Comparison of ENCODE assay signal across 9 mouse cellular contexts in the genomic region with DNA sequence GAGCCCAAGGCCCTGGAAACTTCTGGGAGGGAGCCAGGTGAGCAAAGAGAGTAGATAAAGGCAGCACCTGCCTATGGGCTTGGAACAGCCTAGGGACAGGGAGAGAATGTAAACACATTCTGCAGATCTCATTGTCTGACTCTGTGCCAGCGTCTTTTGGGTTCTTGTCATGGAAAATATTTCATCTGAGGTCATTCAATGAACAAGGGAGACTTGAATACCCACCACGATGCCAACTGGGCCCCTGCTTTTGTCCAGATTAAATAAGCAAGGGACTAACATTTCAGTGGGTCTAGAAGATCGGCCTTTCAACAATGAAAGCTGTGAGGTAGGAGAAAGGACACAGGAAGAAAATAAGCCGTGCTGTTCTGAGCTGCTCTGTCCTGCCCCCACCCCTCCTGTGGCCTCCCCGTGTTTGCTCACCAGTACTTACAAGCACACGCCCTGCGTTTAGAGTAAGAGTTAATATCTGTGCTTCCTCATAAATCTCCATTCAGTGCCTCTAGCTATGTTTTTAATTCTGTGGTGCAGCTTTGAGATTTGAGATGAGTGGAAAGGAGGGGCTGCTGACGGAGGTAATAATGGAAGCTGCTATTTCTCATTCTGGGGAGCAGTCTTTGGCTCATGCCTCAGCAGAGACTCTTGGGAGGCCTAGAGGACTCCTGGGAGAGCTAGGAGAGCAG.
DNase-seq lines count a peak whose midpoint lies in the region; ATAC-seq and TF ChIP-seq lines count a peak whose summit lies in the region.
"Had no signal": no experiment of that assay in that cellular context is flagged by ENCODE, and none has a peak within 500 bp of the region (broad histone marks: within the 10 kb centered on the region; RNA-seq: fewer than 3 reads in every experiment).

No protein-coding gene starts in this region.

- no peak overlapping the region for H3K4me3 ChIP-seq in lung, postnatal 0 days (ENCODE audit: low read depth, low read length)

- H3K4me2 ChIP-seq in lung, postnatal 0 days (replicated peaks; ENCODE audit: low read depth, low read length): 0 out of 2 replicates have a peak overlapping the region, but pooled peaks have one; percentile 17

- peaks cover 4% of the 10 kb centered on the region; the same call in 1 of the 2 replicates for H3K4me1 ChIP-seq in lung, postnatal 0 days (ENCODE audit: insufficient read depth, low read depth, low read length)

- WGBS in lung, postnatal 0 days: 21% methylated on average over 8 of the region's 8 CpGs

- no peak overlapping the region for H3K9ac ChIP-seq in lung, postnatal 0 days (replicated peaks; ENCODE audit: low read depth)
- H3K9ac ChIP-seq: liver, embryonic 14.5 days had no signal

- H3K27ac ChIP-seq in lung, postnatal 0 days (ENCODE audit: low read length): peak overlapping the region; percentile 82
- H3K27ac ChIP-seq: liver, embryonic 14.5 days had no signal

- TF ChIP-seq CTCF in lung, postnatal 0 days (IDR thresholded peaks at IDR 0.05): no peak

- TF ChIP-seq EP300 in lung, postnatal 0 days (IDR thresholded peaks at IDR 0.05): peak; percentile 89

- no peaks in the 10 kb centered on the region for H3K9me3 ChIP-seq in lung, postnatal 0 days (ENCODE audit: low read length)

- no peak for ATAC-seq in cerebellum, adult (ENCODE audit: insufficient number of reproducible peaks, low FRiP score, low TSS enrichment)
- ATAC-seq in lung, postnatal 0 days: peak; percentile 91

- DNase-seq in cerebellum, postnatal 10 days: peak; percentile 43 to 53
- peak; percentile 74 for DNase-seq in 3134 (ENCODE audit: extremely low read depth, insufficient read length, low spot score)
- DNase-seq in forelimb bud, embryonic 11.5 days (ENCODE audit: low read depth, low spot score): peak; percentile 26
- DNase-seq in lung, postnatal 0 days (ENCODE audit: low spot score): peak; percentile 81
- DNase-seq in spleen, postnatal 10 days (ENCODE audit: low spot score in 2 of 2): no peak
- DNase-seq in thymus, postnatal 0 days (ENCODE audit: low spot score): no peak
- DNase-seq in embryo, embryonic 10 days (ENCODE audit: low spot score): no peak

- H3K36me3 ChIP-seq in lung, postnatal 0 days (ENCODE audit: insufficient read depth, low read length): no peaks in the 10 kb centered on the region

- H3K27me3 ChIP-seq in lung, postnatal 0 days (replicated peaks; ENCODE audit: insufficient read depth, low read length): no peaks in the 10 kb centered on the region

Comparison
In these comparisons a context has a peak if more than half of its experiments do, and no peak if none do; other contexts are left out.
1. DNase-seq: peak in cerebellum, postnatal 10 days (2 of 2), 3134 (single experiment), forelimb bud, embryonic 11.5 days (single experiment) and lung, postnatal 0 days (single experiment); none in spleen, postnatal 10 days (0 of 2), thymus, postnatal 0 days (single experiment) and embryo, embryonic 10 days (single experiment).